Comparison of ENCODE assay signal across 9 mouse cellular contexts in genomic region chr1:185684638-185685037, GRCm38 (mm10).
DNase-seq lines count a peak whose midpoint lies in the region; ATAC-seq and TF ChIP-seq lines count a peak whose summit lies in the region.
"Had no signal": no experiment of that assay in that cellular context is flagged by ENCODE, and none has a peak within 500 bp of the region (broad histone marks: within the 10 kb centered on the region; RNA-seq: fewer than 3 reads in every experiment).

No protein-coding gene starts in this region.

- H3K27ac ChIP-seq in forebrain, postnatal 0 days (ENCODE audit: low read depth, low read length): no peak overlapping the region
- no peak overlapping the region for H3K27ac ChIP-seq in forebrain, embryonic 12.5 days
- H3K27ac ChIP-seq in midbrain, embryonic 11.5 days (ENCODE audit: low read depth, low read length): no peak overlapping the region
- no peak overlapping the region for H3K27ac ChIP-seq in midbrain, embryonic 16.5 days (ENCODE audit: low read length)
- H3K27ac ChIP-seq in liver, postnatal 0 days (ENCODE audit: low read depth): no peak overlapping the region
- no peak overlapping the region for H3K27ac ChIP-seq in midbrain, embryonic 13.5 days
- H3K27ac ChIP-seq: heart, embryonic 13.5 days had no signal

- TF ChIP-seq EP300 in liver, postnatal 0 days (IDR thresholded peaks at IDR 0.05; ENCODE audit: low read depth): no peak

- no peaks in the 10 kb centered on the region for H3K36me3 ChIP-seq in forebrain, postnatal 0 days (ENCODE audit: insufficient read depth)
- no peaks in the 10 kb centered on the region for H3K36me3 ChIP-seq in forebrain, embryonic 12.5 days (replicated peaks)
- no peaks in the 10 kb centered on the region for H3K36me3 ChIP-seq in midbrain, embryonic 11.5 days (ENCODE audit: control insufficient read depth, insufficient read depth, low read length)
- no peaks in the 10 kb centered on the region for H3K36me3 ChIP-seq in midbrain, embryonic 16.5 days (ENCODE audit: control insufficient read depth, insufficient read depth, low read length)
- no peaks in the 10 kb centered on the region for H3K36me3 ChIP-seq in liver, postnatal 0 days (replicated peaks; ENCODE audit: insufficient read depth, low read length)
- H3K36me3 ChIP-seq in midbrain, embryonic 13.5 days: no peaks in the 10 kb centered on the region
- H3K36me3 ChIP-seq: heart, embryonic 13.5 days had no signal

- WGBS in forebrain, postnatal 0 days: 77% methylated on average over 9 of the region's 9 CpGs
- 76% methylated on average over 9 of the region's 9 CpGs for WGBS in forebrain, embryonic 12.5 days
- WGBS in midbrain, embryonic 11.5 days: 78% methylated on average over 9 of the region's 9 CpGs
- WGBS in midbrain, embryonic 16.5 days: 76% methylated on average over 9 of the region's 9 CpGs
- 70% methylated on average over 9 of the region's 9 CpGs for WGBS in liver, postnatal 0 days (ENCODE audit: insufficient replicate concordance)
- 79% methylated on average over 9 of the region's 9 CpGs for WGBS in midbrain, embryonic 13.5 days

- no peak for DNase-seq in forebrain, postnatal 0 days
- DNase-seq in midbrain, embryonic 11.5 days (ENCODE audit: low spot score, missing footprints): peak; percentile 86
- DNase-seq in c-Kit-positive CD71-negative TER-119-negative erythroid progenitor cells, embryonic 14.5 days (ENCODE audit: low read depth): peak; percentile 9
- DNase-seq in liver, postnatal 0 days: peak; percentile 41
- no peak for DNase-seq in T-cell, adult 2 months (ENCODE audit: low spot score)

- no peaks in the 10 kb centered on the region for H3K4me1 ChIP-seq in forebrain, postnatal 0 days (ENCODE audit: insufficient read depth)
- H3K4me1 ChIP-seq in forebrain, embryonic 12.5 days: no peaks in the 10 kb centered on the region; the same call in 1 of the 2 replicates
- H3K4me1 ChIP-seq in midbrain, embryonic 11.5 days (ENCODE audit: control insufficient read depth, insufficient read depth, low read length): no peaks in the 10 kb centered on the region
- H3K4me1 ChIP-seq in midbrain, embryonic 16.5 days (ENCODE audit: control insufficient read depth, insufficient read depth, low read length): no peaks in the 10 kb centered on the region
- no peaks in the 10 kb centered on the region for H3K4me1 ChIP-seq in liver, postnatal 0 days (ENCODE audit: insufficient read depth)
- H3K4me1 ChIP-seq in midbrain, embryonic 13.5 days (replicated peaks): no peaks in the 10 kb centered on the region
- H3K4me1 ChIP-seq: heart, embryonic 13.5 days had no signal

- H3K9me3 ChIP-seq in forebrain, postnatal 0 days (ENCODE audit: low read length): no peaks in the 10 kb centered on the region
- no peaks in the 10 kb centered on the region for H3K9me3 ChIP-seq in forebrain, embryonic 12.5 days
- H3K9me3 ChIP-seq in midbrain, embryonic 11.5 days (ENCODE audit: control insufficient read depth, low read length): no peaks in the 10 kb centered on the region
- no peaks in the 10 kb centered on the region for H3K9me3 ChIP-seq in midbrain, embryonic 16.5 days (replicated peaks; ENCODE audit: control insufficient read depth, low read length, poor library complexity, severe bottlenecking)
- H3K9me3 ChIP-seq in liver, postnatal 0 days (ENCODE audit: low read length): no peaks in the 10 kb centered on the region
- no peaks in the 10 kb centered on the region for H3K9me3 ChIP-seq in midbrain, embryonic 13.5 days
- H3K9me3 ChIP-seq: heart, embryonic 13.5 days had no signal

- TF ChIP-seq CTCF in forebrain, postnatal 0 days (IDR thresholded peaks at IDR 0.05; ENCODE audit: low read depth): peak; percentile 37
- TF ChIP-seq CTCF in liver, postnatal 0 days (IDR thresholded peaks at IDR 0.05; ENCODE audit: low read depth): peak; percentile 59

- H3K4me2 ChIP-seq in forebrain, postnatal 0 days (ENCODE audit: low read depth): no peak overlapping the region
- H3K4me2 ChIP-seq in forebrain, embryonic 12.5 days: no peak overlapping the region
- no peak overlapping the region for H3K4me2 ChIP-seq in midbrain, embryonic 11.5 days
- no peak overlapping the region for H3K4me2 ChIP-seq in midbrain, embryonic 16.5 days (ENCODE audit: low read length)
- no peak overlapping the region for H3K4me2 ChIP-seq in liver, postnatal 0 days (ENCODE audit: low read depth, low read length)
- H3K4me2 ChIP-seq in midbrain, embryonic 13.5 days (replicated peaks): no peak overlapping the region
- H3K4me2 ChIP-seq: heart, embryonic 13.5 days had no signal

- no peak for ATAC-seq in forebrain, postnatal 0 days
- ATAC-seq in forebrain, embryonic 12.5 days (ENCODE audit: low FRiP score): no peak
- ATAC-seq in midbrain, embryonic 11.5 days (ENCODE audit: low FRiP score): no peak
- ATAC-seq in midbrain, embryonic 16.5 days: no peak
- ATAC-seq in liver, postnatal 0 days: no peak
- ATAC-seq in midbrain, embryonic 13.5 days: no peak

- H3K9ac ChIP-seq in forebrain, postnatal 0 days: no peak overlapping the region
- no peak overlapping the region for H3K9ac ChIP-seq in forebrain, embryonic 12.5 days
- H3K9ac ChIP-seq in midbrain, embryonic 11.5 days (ENCODE audit: low read length): no peak overlapping the region
- H3K9ac ChIP-seq in midbrain, embryonic 16.5 days (ENCODE audit: low read depth, low read length): no peak overlapping the region
- no peak overlapping the region for H3K9ac ChIP-seq in liver, postnatal 0 days (replicated peaks)
- no peak overlapping the region for H3K9ac ChIP-seq in midbrain, embryonic 13.5 days (replicated peaks)
- H3K9ac ChIP-seq: heart, embryonic 13.5 days had no signal

- H3K4me3 ChIP-seq in forebrain, postnatal 0 days (ENCODE audit: low read depth, low read length): no peak overlapping the region
- no peak overlapping the region for H3K4me3 ChIP-seq in forebrain, embryonic 12.5 days (replicated peaks)
- no peak overlapping the region for H3K4me3 ChIP-seq in midbrain, embryonic 11.5 days (ENCODE audit: low read depth, low read length)
- no peak overlapping the region for H3K4me3 ChIP-seq in midbrain, embryonic 16.5 days (ENCODE audit: low read depth, low read length)
- H3K4me3 ChIP-seq in liver, postnatal 0 days (ENCODE audit: low read depth, low read length): no peak overlapping the region
- no peak overlapping the region for H3K4me3 ChIP-seq in midbrain, embryonic 13.5 days (replicated peaks)
- H3K4me3 ChIP-seq: heart, embryonic 13.5 days had no signal

- H3K27me3 ChIP-seq in forebrain, postnatal 0 days (ENCODE audit: insufficient read depth, low read length): no peaks in the 10 kb centered on the region
- no peaks in the 10 kb centered on the region for H3K27me3 ChIP-seq in forebrain, embryonic 12.5 days
- no peaks in the 10 kb centered on the region for H3K27me3 ChIP-seq in midbrain, embryonic 11.5 days (ENCODE audit: control insufficient read depth, insufficient read depth, low read length)
- no peaks in the 10 kb centered on the region for H3K27me3 ChIP-seq in midbrain, embryonic 16.5 days (ENCODE audit: control insufficient read depth, insufficient read depth, low read depth, low read length)
- H3K27me3 ChIP-seq in liver, postnatal 0 days (ENCODE audit: insufficient read depth, low read length): no peaks in the 10 kb centered on the region
- H3K27me3 ChIP-seq in midbrain, embryonic 13.5 days: no peaks in the 10 kb centered on the region
- H3K27me3 ChIP-seq: heart, embryonic 13.5 days had no signal

Comparison
In these comparisons a context has a peak if more than half of its experiments do, and no peak if none do; other contexts are left out.
1. DNase-seq: peak in midbrain, embryonic 11.5 days (single experiment), c-Kit-positive CD71-negative TER-119-negative erythroid progenitor cells, embryonic 14.5 days (single experiment) and liver, postnatal 0 days (single experiment); none in forebrain, postnatal 0 days (single experiment) and T-cell, adult 2 months (single experiment).